Mouse (Mus musculus) neural tube, embryonic 12.5 days (tissue): ENCODE results near the gene Tifa. TPM values are rescaled to one million over a fixed set of nuclear protein-coding genes. Genes with fewer than 3 reads are reported as not detected.
A peak's percentile ranks its signal among the peaks of the same experiment; 100 is the strongest.

Source experiments
- ATAC-seq: fragments of 200-750 bp; cut with Nextera tagmentation; 2 replicates; pipeline ENCODE4 v1.8.0; 2017; ENCODE audit warnings: low read depth, mild to moderate bottlenecking, moderate TSS enrichment, moderate library complexity; ENCODE audit not compliant: low FRiP score
- H3K27ac ChIP-seq: fragments of 300-500 bp; sonication (generic); 2 replicates; pipeline ENCODE4 v1.5.1; 2016
- H3K27me3 ChIP-seq: fragments of 300-500 bp; sonication (generic); replicated peaks from 2 replicates; pipeline ENCODE4 v1.6.1; 2016; ENCODE audit warnings: mild to moderate bottlenecking
- H3K36me3 ChIP-seq: fragments of 300-500 bp; sonication (generic); 2 replicates; pipeline ENCODE4 v1.6.1; 2016; ENCODE audit warnings: mild to moderate bottlenecking
- H3K4me1 ChIP-seq: fragments of 300-500 bp; sonication (generic); 2 replicates; pipeline ENCODE4 v1.6.1; 2016
- H3K4me2 ChIP-seq: fragments of 300-500 bp; sonication (generic); replicated peaks from 2 replicates; pipeline ENCODE4 v1.6.1; 2016; ENCODE audit warnings: mild to moderate bottlenecking
- H3K4me3 ChIP-seq: fragments of 300-500 bp; sonication (generic); 2 replicates; pipeline ENCODE4 v1.5.1; 2016
- H3K9ac ChIP-seq: fragments of 300-500 bp; sonication (generic); 2 replicates; pipeline ENCODE4 v1.6.1; 2016; ENCODE audit warnings: mild to moderate bottlenecking
- H3K9me3 ChIP-seq: fragments of 300-500 bp; sonication (generic); 2 replicates; pipeline ENCODE4 v1.6.1; 2016; ENCODE audit warnings: mild to moderate bottlenecking
- WGBS: fragments of 180-500 bp; shearing (Covaris S2); methylation state at CpG from one replicate; pipeline ENCODE4 v1.1.7; 2016; 5-methylcytosine and 5-hydroxymethylcytosine counted together
- polyA plus RNA-seq: library from polyadenylated mRNA; unstranded; fragments of >200 nt; fragmentation: Nextera tagmentation; extraction: Ambion mirVana; gene quantifications from 2 replicates; pipeline ENCODE4 v1.2.1, GENCODE M21; 2016

The Tifa gene
- polyA plus RNA-seq, 1 experiment from 2014 or later: 3.0 TPM

DNA sequence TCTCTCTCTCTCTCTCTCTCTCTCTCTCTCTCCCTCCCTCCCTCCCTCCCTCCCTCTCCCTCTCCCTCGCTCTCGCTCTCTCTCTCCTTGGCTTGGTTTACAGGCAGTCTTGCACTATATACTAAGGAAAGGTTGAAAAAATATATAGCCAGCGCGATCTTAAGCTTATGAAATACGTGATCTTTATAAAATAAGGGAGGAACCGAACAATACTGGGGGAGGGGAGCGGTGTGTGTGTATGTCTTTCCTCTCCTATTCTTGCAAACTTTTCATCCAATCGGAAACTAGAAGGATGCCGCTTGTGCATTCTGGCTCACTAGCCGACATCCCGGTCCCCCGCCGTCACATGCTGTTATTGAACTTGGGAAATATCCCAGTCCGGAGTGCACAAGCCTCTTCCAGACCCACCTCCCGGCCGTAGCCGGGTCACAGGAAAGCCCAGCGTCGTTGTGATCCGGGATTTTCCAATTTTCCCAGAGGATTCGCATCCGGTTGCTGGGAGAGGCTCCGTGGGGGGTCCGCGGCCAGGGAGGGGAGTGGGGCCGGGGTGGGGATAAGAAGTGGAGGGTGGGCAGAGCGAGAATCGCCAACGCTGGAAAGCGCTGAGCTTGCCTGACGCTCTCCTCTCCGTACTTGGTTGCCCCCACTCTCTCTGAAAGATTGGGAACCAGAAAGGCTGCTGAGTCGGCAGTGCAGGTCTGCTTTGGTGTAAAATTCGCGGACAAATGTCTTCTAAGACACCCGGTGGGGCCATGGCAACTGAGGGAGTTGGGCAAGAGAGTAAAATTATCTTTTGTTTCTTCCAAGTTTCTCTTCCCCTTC, 840 bp downstream of the Tifa start:
- Histone ChIP-seq H3K36me3 (no peaks in the 10 kb centered on the region), H3K4me1 (peaks cover 17% of the 10 kb centered on the region), H3K9ac (peak overlapping the region; percentile 57), H3K27me3 (peaks cover 42% of the 10 kb centered on the region), H3K4me2 (peak overlapping the region; percentile 98), H3K27ac (no peak overlapping the region), H3K9me3 (no peaks in the 10 kb centered on the region), H3K4me3 (peak overlapping the region; percentile 55)
- WGBS: under 1% methylated on average over 36 of the region's 36 CpGs
- ATAC-seq: peak; percentile 69

DNA sequence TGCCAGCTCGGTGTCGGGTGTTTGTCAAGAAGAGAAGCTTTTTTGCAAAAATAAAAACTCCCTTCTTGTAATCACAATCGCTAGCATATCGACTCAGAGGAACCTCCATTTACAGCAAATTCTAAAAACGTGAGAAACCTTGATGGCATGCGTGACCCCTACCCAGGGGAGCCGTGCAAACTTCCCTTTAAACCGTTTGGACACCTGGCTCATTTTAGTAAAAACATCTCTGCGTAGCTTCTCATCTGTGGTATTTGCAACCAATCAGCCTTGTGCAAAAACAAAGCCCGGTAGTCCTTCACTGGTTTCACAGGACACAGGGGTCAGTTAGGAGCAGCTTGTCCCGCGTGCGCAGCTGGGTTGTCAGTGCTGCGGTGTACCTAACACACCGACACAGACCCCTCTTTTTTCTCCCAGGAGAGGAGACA, 1.5 kb downstream of the Tifa start:
- 1% methylated on average over 15 of the region's 15 CpGs for WGBS
- peak overlapping the region; percentile 98 for H3K4me2 ChIP-seq
- no peaks in the 10 kb centered on the region for H3K9me3 ChIP-seq
- peaks cover 42% of the 10 kb centered on the region for H3K27me3 ChIP-seq
- no peak for ATAC-seq
- no peaks in the 10 kb centered on the region for H3K36me3 ChIP-seq
- H3K9ac ChIP-seq: 0 out of 2 replicates have a peak overlapping the region, but pooled peaks have one; percentile 22
- no peak overlapping the region for H3K27ac ChIP-seq
- peaks cover 17% of the 10 kb centered on the region for H3K4me1 ChIP-seq
- peak overlapping the region; percentile 55 for H3K4me3 ChIP-seq

DNA sequence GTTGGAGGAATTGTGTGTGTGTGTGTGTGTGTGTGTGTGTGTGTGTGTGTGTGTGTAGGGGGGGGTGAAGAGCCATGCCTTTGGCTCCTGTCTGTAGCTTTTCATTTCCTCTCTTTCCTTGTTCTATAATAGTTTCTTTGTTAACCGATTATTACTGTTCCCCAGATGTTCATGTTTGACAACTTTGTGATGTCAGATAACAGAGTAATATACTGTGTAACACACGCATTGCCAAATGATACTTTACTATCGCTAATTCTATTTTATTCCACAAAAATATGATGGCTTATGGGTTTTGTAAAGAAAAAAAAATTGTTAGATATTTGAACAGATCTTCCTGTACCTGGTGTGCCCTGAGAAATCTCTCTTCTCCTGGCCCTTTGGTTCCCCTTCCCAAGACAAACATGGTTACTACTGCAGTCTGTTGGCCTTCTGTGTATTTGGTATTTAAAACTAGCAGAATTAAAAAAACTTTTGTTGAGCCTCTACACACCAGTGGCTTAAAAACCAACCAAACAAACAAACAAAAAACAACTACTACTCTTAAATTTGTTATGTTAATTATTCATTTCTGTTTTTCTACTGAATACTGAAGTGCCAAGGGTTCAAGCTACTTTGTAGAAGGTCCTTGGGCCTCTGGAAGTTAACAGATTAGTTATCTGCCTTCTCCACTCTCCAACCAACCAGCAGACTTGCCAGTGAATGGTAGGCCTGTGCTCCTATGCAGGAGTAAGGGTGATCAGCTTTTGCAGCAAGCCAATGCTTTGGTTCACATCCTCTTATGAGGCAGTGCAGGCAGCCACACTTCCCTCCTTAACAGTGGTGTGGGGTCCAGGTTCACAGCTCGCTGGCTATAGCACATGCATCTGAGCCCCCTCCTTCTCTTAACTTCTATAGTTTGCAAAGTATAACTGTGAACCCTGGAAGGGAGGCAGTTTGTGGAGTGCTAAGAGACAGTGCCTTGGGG, 2.3 kb downstream of the Tifa start:
- peak overlapping the region; percentile 98 for H3K4me2 ChIP-seq
- no peaks in the 10 kb centered on the region for H3K36me3 ChIP-seq
- H3K4me3 ChIP-seq: no peak overlapping the region
- H3K4me1 ChIP-seq: peaks cover 17% of the 10 kb centered on the region
- H3K9ac ChIP-seq: no peak overlapping the region
- H3K27me3 ChIP-seq: peaks cover 39% of the 10 kb centered on the region
- WGBS: 62% methylated on average over 4 of the region's 4 CpGs
- H3K9me3 ChIP-seq: no peaks in the 10 kb centered on the region
- ATAC-seq: no peak
- H3K27ac ChIP-seq: no peak overlapping the region

DNA sequence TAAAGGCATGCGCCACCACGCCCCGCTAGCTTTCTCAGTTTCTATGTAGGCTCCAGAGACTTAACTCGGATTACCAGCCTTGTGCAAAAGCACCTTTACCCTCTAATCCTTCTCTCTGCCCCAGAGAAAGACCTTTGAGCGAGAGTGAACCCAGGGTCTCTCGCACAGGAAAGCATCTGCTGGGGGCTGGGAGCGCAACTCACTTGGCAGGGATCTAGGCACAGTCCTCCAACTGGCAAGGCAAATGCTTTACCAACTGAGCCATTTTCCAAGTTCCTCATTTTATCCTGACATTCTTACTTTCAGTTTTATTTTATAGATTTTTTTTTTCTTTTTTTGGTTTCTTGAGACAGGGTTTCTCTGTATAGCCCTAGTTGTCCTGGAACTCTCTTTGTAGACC, 3.4 kb downstream of the Tifa start:
- Histone ChIP-seq H3K9ac (no peak overlapping the region), H3K4me1 (peaks cover 17% of the 10 kb centered on the region), H3K4me2 (no peak overlapping the region), H3K36me3 (no peaks in the 10 kb centered on the region), H3K9me3 (no peaks in the 10 kb centered on the region), H3K27me3 (peaks cover 35% of the 10 kb centered on the region), H3K4me3 (no peak overlapping the region), H3K27ac (no peak overlapping the region)
- 86% methylated on average over 7 of the region's 7 CpGs for WGBS
- no peak for ATAC-seq

DNA sequence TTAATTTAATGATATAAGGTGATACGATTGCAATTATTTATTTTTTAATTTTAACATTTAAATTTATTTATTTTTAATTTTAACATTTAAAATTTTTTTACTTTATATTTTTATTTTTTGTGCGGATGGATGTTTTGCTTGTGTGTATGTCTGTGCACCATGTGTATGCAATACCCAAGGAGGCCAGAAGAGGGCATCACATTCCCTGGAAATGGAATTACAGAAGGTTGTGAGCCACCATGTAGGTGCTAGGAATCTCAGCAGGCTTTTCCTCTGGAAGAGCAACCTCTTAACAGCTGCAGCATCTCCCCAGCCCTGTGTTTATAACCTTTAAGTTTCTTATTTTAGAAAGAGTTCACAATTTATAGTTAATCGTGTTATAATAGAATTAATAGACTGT, 6.2 kb downstream of the Tifa start:
- Histone ChIP-seq H3K9ac (no peak overlapping the region), H3K4me3 (no peak overlapping the region), H3K4me1 (peaks cover 7% of the 10 kb centered on the region), H3K36me3 (no peaks in the 10 kb centered on the region), H3K27ac (no peak overlapping the region), H3K4me2 (no peak overlapping the region), H3K27me3 (peaks cover 15% of the 10 kb centered on the region), H3K9me3 (no peaks in the 10 kb centered on the region)
- no peak for ATAC-seq
- 96% methylated on average over 3 of the region's 3 CpGs for WGBS

DNA sequence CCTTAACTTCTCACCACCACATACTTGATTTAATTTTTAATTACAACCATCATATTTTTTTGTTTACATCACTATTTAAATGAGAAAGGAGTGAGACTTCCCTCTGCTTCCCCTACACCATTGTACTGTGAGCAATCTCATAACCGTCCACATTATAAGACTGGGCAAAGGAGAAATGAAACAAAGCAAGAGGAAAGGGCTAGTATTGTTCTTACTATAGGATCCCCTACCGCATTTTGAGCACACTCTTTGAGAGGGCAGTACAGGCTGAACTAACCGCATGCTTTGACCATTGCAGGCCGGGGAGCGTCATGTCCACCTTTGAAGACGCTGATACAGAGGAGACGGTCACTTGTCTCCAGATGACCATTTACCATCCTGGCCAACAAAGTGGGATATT, 6.7 kb downstream of the Tifa start:
- ATAC-seq: no peak
- Histone ChIP-seq H3K4me3 (no peak overlapping the region), H3K4me2 (no peak overlapping the region), H3K9me3 (no peaks in the 10 kb centered on the region), H3K36me3 (no peaks in the 10 kb centered on the region), H3K4me1 (peaks cover 2% of the 10 kb centered on the region), H3K9ac (no peak overlapping the region), H3K27ac (no peak overlapping the region), H3K27me3 (peaks cover 11% of the 10 kb centered on the region)
- 97% methylated on average over 7 of the region's 7 CpGs for WGBS

DNA sequence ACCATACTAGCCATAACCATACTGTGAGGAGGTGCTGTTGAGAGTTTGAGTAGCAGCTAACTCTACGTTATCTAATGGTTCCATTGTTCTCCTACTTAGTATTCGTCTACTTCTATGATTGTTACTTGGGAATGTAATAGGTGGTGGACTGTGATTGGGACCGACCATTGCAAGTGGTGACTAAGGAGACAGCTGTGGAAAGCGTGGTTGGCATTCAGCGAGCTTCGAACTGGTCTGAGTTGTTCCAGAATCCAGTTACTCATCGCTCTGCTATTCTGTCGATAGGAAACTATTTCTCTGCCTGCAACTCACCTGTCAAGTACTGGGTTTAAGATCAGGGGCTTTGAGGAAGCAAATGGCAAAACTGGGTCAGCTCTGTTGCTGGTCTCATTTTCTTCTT, 11.6 kb downstream of the Tifa start:
- WGBS: 94% methylated on average over 8 of the region's 8 CpGs
- ATAC-seq: no peak
- Histone ChIP-seq H3K9ac (no peak overlapping the region), H3K9me3 (no peaks in the 10 kb centered on the region), H3K4me1 (no peaks in the 10 kb centered on the region), H3K36me3 (peaks cover 2% of the 10 kb centered on the region; the same call in 1 of the 2 replicates), H3K4me2 (no peak overlapping the region), H3K4me3 (no peak overlapping the region), H3K27me3 (no peaks in the 10 kb centered on the region), H3K27ac (no peak overlapping the region)

DNA sequence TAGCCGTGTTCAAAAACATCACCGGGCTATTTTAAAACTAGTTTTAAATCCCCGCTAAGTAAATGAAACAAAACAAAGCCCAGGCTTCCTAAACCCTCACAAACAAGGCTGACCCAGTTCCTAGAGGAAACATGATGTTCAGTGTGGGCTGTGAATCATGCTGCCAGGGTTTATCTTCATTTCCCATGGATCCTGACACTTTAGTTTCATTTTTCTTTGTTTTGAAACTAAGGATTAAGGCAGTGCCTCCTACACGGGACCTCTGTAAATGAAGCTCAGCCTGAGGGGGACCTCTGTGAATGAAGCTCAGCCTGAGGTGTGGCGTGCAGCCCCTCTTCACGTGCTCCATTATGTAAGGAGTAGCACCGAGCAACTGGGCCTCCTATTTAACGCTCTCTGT, 13.2 kb downstream of the Tifa start:
- Histone ChIP-seq H3K36me3 (peaks cover 12% of the 10 kb centered on the region), H3K9me3 (no peaks in the 10 kb centered on the region), H3K9ac (no peak overlapping the region), H3K4me3 (no peak overlapping the region), H3K4me2 (no peak overlapping the region), H3K27me3 (no peaks in the 10 kb centered on the region), H3K27ac (no peak overlapping the region), H3K4me1 (no peaks in the 10 kb centered on the region)
- ATAC-seq: no peak
- 65% methylated on average over 8 of the region's 8 CpGs for WGBS

DNA sequence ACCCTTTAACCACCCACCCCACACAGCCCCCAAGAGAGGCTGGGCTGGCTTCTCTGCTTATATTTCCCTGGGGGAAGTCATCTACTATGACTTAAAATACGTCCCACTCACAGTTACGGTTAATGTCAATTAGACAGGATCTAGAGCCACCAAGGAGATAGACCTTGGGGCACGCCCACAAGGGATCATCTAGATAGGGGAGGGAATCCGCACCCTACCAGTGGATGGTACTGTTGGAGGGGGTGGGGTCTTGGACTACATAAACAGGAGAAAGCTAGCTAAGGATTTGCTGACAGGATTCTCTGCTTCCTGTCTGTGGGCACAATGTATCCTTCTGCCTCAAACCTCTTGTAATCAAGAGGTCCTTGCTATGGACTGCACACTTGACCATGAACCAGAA, 14.8 kb downstream of the Tifa start:
- Histone ChIP-seq H3K27me3 (no peaks in the 10 kb centered on the region), H3K9me3 (no peaks in the 10 kb centered on the region), H3K36me3 (peaks cover 28% of the 10 kb centered on the region), H3K27ac (no peak overlapping the region), H3K9ac (no peak overlapping the region), H3K4me3 (no peak overlapping the region), H3K4me1 (no peaks in the 10 kb centered on the region), H3K4me2 (no peak overlapping the region)
- 88% methylated on average over 4 of the region's 4 CpGs for WGBS
- ATAC-seq: no peak

DNA sequence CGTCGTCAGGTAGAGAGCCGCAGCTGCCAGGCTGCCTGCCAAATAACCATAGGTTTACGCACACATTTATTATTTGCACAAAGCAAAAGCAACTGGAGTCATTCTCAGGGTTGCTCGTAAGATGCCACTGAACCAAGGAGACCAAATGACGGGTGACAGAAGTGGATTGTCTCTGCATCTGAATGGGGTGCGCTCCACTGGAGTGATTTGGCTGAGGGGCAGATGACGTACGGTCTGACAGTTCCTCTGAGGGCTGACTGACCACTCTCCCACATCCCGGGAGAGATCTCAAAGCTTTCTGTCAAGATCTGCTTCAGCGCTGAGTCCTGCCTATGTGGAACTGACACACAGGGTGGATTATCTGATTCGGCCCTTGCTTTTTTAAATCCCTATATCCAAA, 15.5 kb downstream of the Tifa start:
- Histone ChIP-seq H3K4me1 (no peaks in the 10 kb centered on the region), H3K9ac (no peak overlapping the region), H3K27ac (no peak overlapping the region), H3K4me2 (no peak overlapping the region), H3K4me3 (no peak overlapping the region), H3K9me3 (no peaks in the 10 kb centered on the region), H3K27me3 (no peaks in the 10 kb centered on the region), H3K36me3 (peaks cover 34% of the 10 kb centered on the region)
- WGBS: 82% methylated on average over 12 of the region's 12 CpGs
- no peak for ATAC-seq

DNA sequence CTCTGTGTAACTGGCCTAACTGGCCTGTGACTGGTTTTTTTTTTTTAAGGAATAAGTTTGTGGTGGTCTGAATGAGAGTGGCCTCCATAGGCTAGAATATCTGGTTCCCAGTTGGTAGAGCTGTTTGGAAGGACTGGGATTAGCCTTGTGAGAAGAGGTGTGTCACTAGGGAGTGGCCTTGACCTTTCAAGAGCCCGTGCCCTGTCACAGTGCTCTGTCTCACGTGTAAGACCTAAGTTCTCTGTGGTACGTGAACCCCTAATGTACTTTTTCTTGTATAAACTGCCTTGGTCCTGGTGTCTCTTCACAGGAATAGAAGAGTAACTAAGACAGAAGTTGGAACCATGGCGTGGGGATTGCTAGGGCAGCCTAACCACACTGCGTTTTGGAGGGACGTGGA, 16.4 kb downstream of the Tifa start:
- Histone ChIP-seq H3K27me3 (no peaks in the 10 kb centered on the region), H3K4me1 (no peaks in the 10 kb centered on the region), H3K4me2 (no peak overlapping the region), H3K9ac (no peak overlapping the region), H3K4me3 (no peak overlapping the region), H3K36me3 (peaks cover 39% of the 10 kb centered on the region), H3K9me3 (no peaks in the 10 kb centered on the region), H3K27ac (no peak overlapping the region)
- WGBS: 94% methylated on average over 6 of the region's 6 CpGs
- peak; percentile 27; the same call in 1 of the 2 replicates for ATAC-seq

DNA sequence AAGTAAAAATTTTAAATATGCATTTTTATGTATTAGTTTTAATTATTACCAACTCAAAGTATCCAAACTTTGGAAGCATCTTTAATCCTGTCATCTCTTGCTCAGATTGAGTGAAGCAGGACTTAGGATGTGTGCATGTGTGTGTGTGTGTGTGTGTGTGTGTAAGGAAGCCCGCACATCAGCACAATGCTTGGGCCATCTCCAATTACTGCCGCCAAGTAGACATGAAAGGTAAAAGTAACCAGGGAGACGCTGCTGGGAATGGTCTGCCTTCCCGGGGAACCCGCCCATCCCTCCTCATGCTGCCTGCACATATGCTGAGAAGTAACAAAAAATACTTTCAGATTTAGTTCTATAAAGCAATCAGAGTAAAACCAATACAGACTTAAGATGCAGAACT, 18.2 kb downstream of the Tifa start:
- H3K36me3 ChIP-seq: peaks cover 49% of the 10 kb centered on the region

More for the DNA sequence above, 18.2 kb downstream of the Tifa start:
- no peak overlapping the region for H3K27ac ChIP-seq
- no peaks in the 10 kb centered on the region for H3K4me1 ChIP-seq
- no peaks in the 10 kb centered on the region for H3K27me3 ChIP-seq
- peak; percentile 44; the same call in 1 of the 2 replicates for ATAC-seq
- no peak overlapping the region for H3K4me2 ChIP-seq
- H3K9ac ChIP-seq: no peak overlapping the region
- no peak overlapping the region for H3K4me3 ChIP-seq
- 36% methylated on average over 5 of the region's 5 CpGs for WGBS
- no peaks in the 10 kb centered on the region for H3K9me3 ChIP-seq
